16 mouse cellular contexts compared by ENCODE assay signal in the genomic region with DNA sequence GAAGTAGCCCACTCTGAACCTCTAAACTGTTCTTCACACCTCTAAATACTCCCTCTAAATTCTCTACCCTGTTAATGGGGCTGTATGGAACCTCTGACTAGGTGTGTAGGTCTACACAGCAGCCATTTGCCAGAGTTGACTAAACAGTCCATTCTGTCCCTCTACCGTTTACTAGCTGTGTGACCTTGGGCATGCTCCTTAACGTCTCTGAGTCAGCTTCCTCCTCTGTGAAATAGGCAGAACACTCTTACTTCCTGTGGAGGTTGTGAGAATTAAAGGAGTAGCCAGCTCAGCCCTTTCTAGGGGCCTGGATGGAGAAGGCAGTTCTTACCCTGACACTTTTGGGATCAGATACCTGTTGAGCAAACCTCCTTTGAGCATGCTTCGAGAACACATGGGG.
"Had no signal": no experiment of that assay in that cellular context is flagged by ENCODE, and none has a peak within 500 bp of the region (broad histone marks: within the 10 kb centered on the region; RNA-seq: fewer than 3 reads in every experiment).

No protein-coding gene starts in this region.

- H3K27ac ChIP-seq: kidney, embryonic 15.5 days; midbrain, embryonic 13.5 days; neural tube, embryonic 15.5 days; stomach, embryonic 15.5 days had no signal

- H3K9ac ChIP-seq: kidney, embryonic 15.5 days; midbrain, embryonic 13.5 days; neural tube, embryonic 15.5 days; stomach, embryonic 15.5 days had no signal

- DNase-seq: kidney, adult 2 months; kidney, postnatal 14 days; lung, adult 2 months; lung, postnatal 36 days; right cerebral cortex, adult 18-20 months; right cerebral cortex, postnatal 25 days; spleen, adult 18-20 months; thymus, adult 2 months; thymus, postnatal 25 days had no signal

- H3K27me3 ChIP-seq: kidney, embryonic 15.5 days; midbrain, embryonic 13.5 days; neural tube, embryonic 15.5 days; stomach, embryonic 15.5 days had no signal

- H3K4me3 ChIP-seq: kidney, embryonic 15.5 days; midbrain, embryonic 13.5 days; myocyte; neural tube, embryonic 15.5 days; stomach, embryonic 15.5 days had no signal

- H3K9me3 ChIP-seq: kidney, embryonic 15.5 days; midbrain, embryonic 13.5 days; neural tube, embryonic 15.5 days; stomach, embryonic 15.5 days had no signal

- H3K4me1 ChIP-seq: kidney, embryonic 15.5 days; neural tube, embryonic 15.5 days had no signal

- ATAC-seq: inflammation-experienced regulatory T-cells, adult 6 months; lung, postnatal 0 days; midbrain, embryonic 13.5 days had no signal

- H3K4me2 ChIP-seq: kidney, embryonic 15.5 days; midbrain, embryonic 13.5 days; neural tube, embryonic 15.5 days; stomach, embryonic 15.5 days had no signal

- H3K36me3 ChIP-seq: neural tube, embryonic 15.5 days; stomach, embryonic 15.5 days had no signal
